Mouse (Mus musculus): ENCODE results near the gene Tead1.

Gene Tead1

DNA sequence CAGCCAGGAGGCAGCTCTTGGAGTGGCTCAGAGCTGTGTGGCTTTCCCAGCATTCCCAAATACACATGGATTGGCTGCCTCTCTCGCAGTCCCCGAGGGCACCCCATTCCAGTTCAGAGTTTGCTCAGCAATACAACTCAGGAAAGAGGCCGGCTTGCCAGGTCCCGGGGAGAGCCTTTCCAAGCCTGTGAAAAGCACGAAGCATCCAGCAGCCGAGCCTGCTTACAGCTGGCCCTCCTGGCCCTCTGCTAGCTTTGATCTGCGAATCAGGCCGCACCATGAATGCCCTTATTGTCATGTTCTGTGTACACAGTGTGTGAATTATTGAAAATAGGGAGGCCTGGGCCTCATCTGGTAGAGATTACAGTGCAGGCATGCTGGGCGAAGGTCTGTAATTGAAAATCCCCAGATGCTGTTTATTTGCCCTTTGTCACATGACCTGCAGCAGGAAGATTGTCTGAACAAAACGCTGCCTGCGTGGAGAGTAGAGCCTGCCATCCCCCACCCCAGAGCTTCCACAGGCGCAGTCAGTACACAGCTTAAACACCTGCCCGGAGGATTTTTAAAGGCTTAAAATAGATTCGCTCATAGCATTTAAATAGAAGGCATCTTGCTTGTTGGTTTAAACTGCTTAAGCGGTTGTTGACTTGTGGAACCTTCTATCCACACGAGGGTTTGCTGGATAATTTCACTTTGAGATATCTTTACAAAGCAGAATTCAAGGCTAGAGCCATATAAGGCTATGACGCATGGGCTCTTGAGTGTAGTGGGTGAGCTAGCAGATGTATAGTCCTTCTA lies 147.2 kb downstream of the Tead1 start:
- DNase-seq, result peak; percentile 61

GRCm38 (mm10) chr7:112828016-112828695 lies 149.0 kb downstream of the Tead1 start:
- peak; percentile 34 for DNase-seq

GRCm38 (mm10) chr7:112828696-112829022 lies 149.5 kb downstream of the Tead1 start:
- no peak for DNase-seq

- no peak for DNase-seq
These were observed 151.8 kb downstream of the Tead1 start for GRCm38 (mm10) chr7:112830946-112831345.

- no peak for DNase-seq
These were observed 152.3 kb downstream of the Tead1 start for GRCm38 (mm10) chr7:112831446-112831845.

DNA sequence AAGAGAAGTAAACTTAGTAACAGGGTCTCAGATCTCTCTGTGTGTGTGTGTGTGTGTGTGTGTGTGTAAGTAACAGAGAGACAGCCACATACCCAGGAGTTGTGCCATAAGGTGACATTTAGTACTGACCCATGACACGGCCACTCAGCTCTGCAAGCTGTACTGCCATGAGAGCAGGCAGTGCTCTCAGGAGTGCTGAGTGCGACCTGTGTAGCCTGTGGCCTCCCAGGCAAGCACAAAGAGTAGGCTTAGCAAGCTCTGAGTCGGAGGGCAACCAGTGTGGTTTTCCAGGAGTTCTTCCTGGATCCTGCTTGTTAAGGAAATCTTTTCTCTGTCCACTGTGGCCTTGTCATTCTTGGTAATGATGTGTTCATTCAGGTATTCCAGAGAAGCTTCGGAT lies 154.0 kb downstream of the Tead1 start:
- no peak for DNase-seq

- DNase-seq, result no peak
These were observed 157.0 kb downstream of the Tead1 start for GRCm38 (mm10) chr7:112836076-112836475.

DNA sequence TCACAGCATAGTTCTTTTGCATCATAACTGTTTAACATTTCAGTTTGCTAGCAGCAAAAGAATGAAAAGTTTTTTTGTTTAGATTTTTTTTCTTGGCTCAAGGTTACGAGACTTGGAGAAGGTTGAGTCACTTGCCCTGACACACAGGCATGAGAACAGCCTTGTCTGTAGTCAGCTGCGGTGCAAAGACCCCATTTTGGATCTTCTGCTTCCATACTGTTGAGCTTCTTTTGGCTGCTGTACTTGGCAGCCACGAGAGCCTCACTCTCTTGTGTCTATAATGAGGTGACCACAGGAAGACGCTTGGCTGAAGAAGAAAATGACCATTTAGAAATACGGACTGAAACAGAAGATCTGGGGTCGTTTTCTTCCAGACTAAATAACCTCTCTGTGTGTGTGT lies 159.0 kb downstream of the Tead1 start:
- no peak for DNase-seq

GRCm38 (mm10) chr7:112840351-112840750 lies 161.2 kb downstream of the Tead1 start:
- no peak for DNase-seq

- DNase-seq, result no peak
These were observed 161.8 kb downstream of the Tead1 start for GRCm38 (mm10) chr7:112840890-112841289.

GRCm38 (mm10) chr7:112841484-112841883 lies 162.4 kb downstream of the Tead1 start:
- no peak for DNase-seq

- DNase-seq, result peak; percentile 33
These were observed 162.8 kb downstream of the Tead1 start for GRCm38 (mm10) chr7:112841886-112842285.

DNA sequence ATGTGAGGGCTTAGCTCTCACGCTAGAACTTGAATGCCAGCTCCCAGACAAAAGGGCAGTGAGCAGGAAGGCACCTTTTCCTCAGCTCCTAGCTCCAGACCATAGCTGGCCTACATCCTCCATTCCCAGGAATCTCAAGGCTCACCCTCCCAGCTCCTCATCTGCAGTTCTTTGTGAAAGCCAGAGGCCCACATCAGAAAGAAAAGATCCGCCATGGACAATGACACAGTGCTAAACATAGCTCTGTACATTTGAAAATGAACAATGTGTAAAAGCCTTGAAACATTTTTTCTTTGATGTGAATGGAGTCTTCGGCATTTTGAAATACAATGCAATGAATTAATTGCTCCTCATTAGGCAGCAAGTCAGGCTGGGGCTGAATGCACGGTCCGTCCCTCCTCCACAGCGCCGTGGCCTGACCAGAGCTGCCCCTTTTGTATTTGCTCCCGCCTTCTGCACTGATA lies 172.2 kb downstream of the Tead1 start:
- DNase-seq, result no peak

DNA sequence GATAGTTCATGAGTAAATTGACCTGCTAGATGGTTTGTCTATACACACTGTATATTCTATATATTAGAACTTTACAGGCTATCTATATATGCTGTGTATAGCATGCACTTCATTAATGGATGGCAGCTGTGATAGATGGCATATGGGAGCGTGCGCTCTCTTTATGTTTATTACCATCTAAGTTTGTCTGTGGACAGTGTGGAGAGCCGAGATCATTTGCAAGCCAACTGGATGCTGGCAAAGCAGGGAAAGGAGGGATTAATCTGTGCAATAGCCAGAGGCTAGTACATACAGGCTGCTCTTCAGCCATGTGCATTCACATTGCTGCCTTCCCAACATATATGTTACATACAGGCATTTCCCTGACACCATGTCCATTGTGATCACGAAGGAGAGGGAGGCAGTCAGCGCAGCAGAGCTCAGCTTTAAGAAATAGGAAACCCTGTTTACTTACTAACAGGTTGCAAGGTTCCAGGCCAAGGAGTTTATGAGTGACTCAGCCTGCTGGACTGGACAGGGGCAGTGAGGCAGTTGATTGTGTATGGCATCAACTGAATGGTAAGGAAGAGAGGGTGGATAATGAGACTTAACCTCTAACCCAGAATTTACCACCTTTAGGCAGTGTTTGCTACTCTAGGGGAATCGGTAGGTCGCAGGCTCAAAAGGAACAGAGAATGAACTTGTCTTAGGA lies 173.2 kb downstream of the Tead1 start:
- DNase-seq, result no peak

GRCm38 (mm10) chr7:112853857-112854256 lies 174.7 kb downstream of the Tead1 start:
- DNase-seq, result no peak

- peak; percentile 18 for DNase-seq
These were observed 175.4 kb downstream of the Tead1 start for GRCm38 (mm10) chr7:112854516-112854915.

GRCm38 (mm10) chr7:112855419-112855818 lies 176.3 kb downstream of the Tead1 start:
- no peak for DNase-seq

DNA sequence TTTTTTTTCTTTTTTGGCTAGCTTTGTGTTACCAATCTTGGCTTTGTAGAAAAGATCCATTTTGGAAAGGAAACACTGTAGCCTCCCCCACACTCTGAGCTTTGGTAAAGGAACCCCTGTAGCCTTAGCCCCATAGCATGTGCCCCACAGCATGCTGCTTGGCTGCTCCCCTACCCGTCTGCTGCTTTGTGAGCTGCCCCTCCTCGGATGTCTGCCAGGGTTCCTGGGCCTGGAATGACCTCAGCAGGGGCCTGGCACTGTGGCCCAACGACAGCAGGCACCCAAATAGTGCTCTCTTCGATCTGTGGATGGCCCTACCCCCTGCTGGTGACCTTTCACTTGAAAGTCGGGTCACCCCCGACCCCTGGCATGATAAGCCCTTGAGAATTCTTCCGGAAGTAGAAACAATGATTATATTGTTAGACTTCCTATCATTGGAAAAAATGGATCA lies 177.0 kb downstream of the Tead1 start:
- peak; percentile 16 for DNase-seq

DNA sequence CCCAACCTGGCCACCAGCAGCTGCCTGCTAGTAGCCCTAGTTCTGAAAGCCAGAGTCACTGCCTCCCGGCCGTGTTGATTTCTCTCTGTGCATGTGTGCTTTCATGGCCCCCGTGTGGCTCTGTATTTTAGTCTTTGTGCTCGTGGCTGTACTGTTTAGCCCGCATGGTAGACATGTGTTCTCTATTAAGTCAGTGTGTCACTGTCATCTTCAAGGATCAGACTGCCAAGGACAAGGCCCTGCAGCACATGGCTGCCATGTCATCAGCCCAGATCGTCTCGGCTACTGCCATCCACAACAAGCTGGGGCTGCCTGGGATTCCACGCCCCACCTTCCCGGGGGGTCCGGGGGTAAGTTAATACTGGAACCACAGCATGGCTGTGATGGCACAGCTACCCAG lies 177.5 kb downstream of the Tead1 start:
- no peak for DNase-seq

DNA sequence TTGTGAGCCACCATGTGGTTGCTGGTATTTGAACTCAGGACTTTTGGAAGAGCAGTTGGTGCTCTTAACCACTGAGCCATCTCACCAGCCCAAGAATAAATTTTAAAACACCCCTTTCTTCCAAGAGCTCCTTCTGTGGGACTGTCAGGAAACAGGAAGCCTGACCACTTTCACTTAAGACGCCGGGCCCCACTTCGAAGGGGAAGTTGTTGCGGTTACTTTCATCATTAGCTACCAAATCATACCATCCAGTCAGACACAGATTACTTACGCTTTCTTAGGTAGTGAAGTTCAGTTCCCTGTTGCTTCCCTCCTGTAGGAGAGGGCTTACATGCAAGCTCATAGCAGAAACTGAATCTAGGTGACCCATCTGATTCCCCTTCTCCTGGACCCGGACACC lies 180.8 kb downstream of the Tead1 start:
- no peak for DNase-seq

- DNase-seq, result no peak
These were observed 183.0 kb downstream of the Tead1 start for GRCm38 (mm10) chr7:112862086-112862485.

DNA sequence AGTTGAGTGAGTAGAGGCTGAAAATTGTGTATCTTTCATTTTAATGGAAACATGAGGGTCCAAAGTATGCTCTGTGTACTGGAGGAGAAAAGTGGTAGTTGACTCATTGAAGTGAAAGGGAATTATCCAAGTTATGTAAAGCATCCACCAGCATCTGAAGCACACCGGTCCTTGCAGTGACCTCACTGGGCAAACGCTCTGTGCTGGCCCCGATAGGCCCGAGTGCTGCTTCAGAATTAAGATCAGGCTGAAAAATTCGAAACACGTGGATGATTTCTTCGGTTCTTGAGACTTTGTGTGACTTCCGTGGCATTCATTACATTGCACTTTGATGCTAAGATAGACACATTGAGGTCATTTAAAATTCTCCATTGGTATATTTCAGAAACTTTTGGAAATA lies 185.1 kb downstream of the Tead1 start:
- peak; percentile 16 for DNase-seq

DNA sequence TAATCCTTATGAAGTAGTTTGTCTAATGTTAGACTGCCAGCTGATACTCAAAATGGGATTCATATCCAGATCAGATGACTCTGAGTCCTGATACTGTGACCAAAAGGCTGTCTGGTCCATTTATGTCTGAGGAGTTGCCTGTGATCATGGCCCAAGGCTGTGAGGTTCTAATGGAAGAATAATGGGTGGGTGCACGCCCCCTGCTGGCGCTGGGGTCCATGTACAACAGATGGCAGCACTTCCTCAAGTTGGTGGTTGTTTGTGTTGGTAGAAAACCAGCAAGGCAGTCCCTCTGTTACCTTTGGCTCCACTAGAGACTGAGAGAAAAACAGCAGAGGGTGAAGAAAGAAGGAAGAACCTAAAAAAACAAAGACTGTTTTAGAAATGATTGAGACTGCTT lies 186.6 kb downstream of the Tead1 start:
- peak; percentile 80 for DNase-seq

All from lung, postnatal 10 days (tissue).